Mouse (Mus musculus): ENCODE measurements at regions not wholly inside any gene's neighbourhood (a gene's known extent, or its start where the extent isn't known, plus 50 kb on each side); places are given as distances from the start of the nearest gene placed in this dataset.

GRCm38 (mm10) chr1:159034952-159035351 lies 54.7 kb upstream of the Pappa2 start:
- no peaks in the 10 kb centered on the region for H3K36me3 ChIP-seq (ENCODE audit: control insufficient read depth, insufficient read depth, low read length, poor library complexity, severe bottlenecking)
- H3K9me3 ChIP-seq (replicated peaks; ENCODE audit: control insufficient read depth, insufficient read depth, low read length, poor library complexity, severe bottlenecking): no peaks in the 10 kb centered on the region
- no peaks in the 10 kb centered on the region for H3K4me1 ChIP-seq (ENCODE audit: control insufficient read depth, insufficient read depth, low read length)
- H3K9ac ChIP-seq (ENCODE audit: low read depth, poor library complexity, severe bottlenecking): no peak overlapping the region
- no peaks in the 10 kb centered on the region for H3K27me3 ChIP-seq (ENCODE audit: control insufficient read depth, insufficient read depth, low read length, poor library complexity, severe bottlenecking)
- TF ChIP-seq EP300 (IDR thresholded peaks at IDR 0.05; ENCODE audit: insufficient read depth, low read depth, low read length) (no peak), POLR2A (IDR thresholded peaks at IDR 0.05; ENCODE audit: insufficient read depth, low read length) (no peak), CTCF (IDR thresholded peaks at IDR 0.05; ENCODE audit: low read depth, low read length) (no peak)
- H3K27ac ChIP-seq (ENCODE audit: insufficient read depth, low read length): no peak overlapping the region
- H3K4me3 ChIP-seq (ENCODE audit: low read depth, low read length): no peak overlapping the region

DNA sequence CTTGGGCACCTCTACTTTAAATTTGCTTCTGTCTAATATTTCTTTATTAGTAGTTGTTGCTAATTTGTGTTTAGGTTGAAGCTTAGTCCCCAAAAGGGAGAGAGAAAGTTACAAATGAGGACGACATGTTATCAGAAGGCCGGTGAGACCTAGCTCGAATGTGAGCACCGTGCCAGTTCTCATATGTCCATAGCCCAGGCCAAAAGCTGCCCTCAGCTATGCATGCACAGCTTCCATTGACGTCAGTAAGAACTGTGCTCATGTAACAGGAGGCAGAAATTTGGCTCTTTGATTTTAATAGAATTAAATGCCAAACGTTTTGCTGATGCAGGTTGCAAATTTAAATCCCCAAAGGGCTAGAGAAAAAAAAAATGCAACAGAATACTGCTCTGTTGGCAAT lies 56.1 kb upstream of the Pappa2 start:
- H3K9me3 ChIP-seq (replicated peaks; ENCODE audit: control insufficient read depth, insufficient read depth, low read length, poor library complexity, severe bottlenecking): no peaks in the 10 kb centered on the region
- H3K36me3 ChIP-seq (ENCODE audit: control insufficient read depth, insufficient read depth, low read length, poor library complexity, severe bottlenecking): no peaks in the 10 kb centered on the region
- H3K4me1 ChIP-seq (ENCODE audit: control insufficient read depth, insufficient read depth, low read length): no peaks in the 10 kb centered on the region
- no peak for TF ChIP-seq POLR2A (IDR thresholded peaks at IDR 0.05; ENCODE audit: insufficient read depth, low read length)
- no peak for TF ChIP-seq CTCF (IDR thresholded peaks at IDR 0.05; ENCODE audit: low read depth, low read length)
- TF ChIP-seq EP300 (IDR thresholded peaks at IDR 0.05; ENCODE audit: insufficient read depth, low read depth, low read length): no peak
- no peak overlapping the region for H3K9ac ChIP-seq (ENCODE audit: low read depth, poor library complexity, severe bottlenecking)
- no peak overlapping the region for H3K4me3 ChIP-seq (ENCODE audit: low read depth, low read length)
- H3K27me3 ChIP-seq (ENCODE audit: control insufficient read depth, insufficient read depth, low read length, poor library complexity, severe bottlenecking): no peaks in the 10 kb centered on the region
- no peak overlapping the region for H3K27ac ChIP-seq (ENCODE audit: insufficient read depth, low read length)

GRCm38 (mm10) chr1:159045870-159046385 lies 65.6 kb upstream of the Pappa2 start:
- no peaks in the 10 kb centered on the region for H3K9me3 ChIP-seq (replicated peaks; ENCODE audit: control insufficient read depth, insufficient read depth, low read length, poor library complexity, severe bottlenecking)
- no peaks in the 10 kb centered on the region for H3K4me1 ChIP-seq (ENCODE audit: control insufficient read depth, insufficient read depth, low read length)
- H3K4me3 ChIP-seq (ENCODE audit: low read depth, low read length): no peak overlapping the region
- H3K36me3 ChIP-seq (ENCODE audit: control insufficient read depth, insufficient read depth, low read length, poor library complexity, severe bottlenecking): no peaks in the 10 kb centered on the region
- no peak for TF ChIP-seq POLR2A (IDR thresholded peaks at IDR 0.05; ENCODE audit: insufficient read depth, low read length)
- TF ChIP-seq EP300 (IDR thresholded peaks at IDR 0.05; ENCODE audit: insufficient read depth, low read depth, low read length): no peak
- no peak for TF ChIP-seq CTCF (IDR thresholded peaks at IDR 0.05; ENCODE audit: low read depth, low read length)
- no peaks in the 10 kb centered on the region for H3K27me3 ChIP-seq (ENCODE audit: control insufficient read depth, insufficient read depth, low read length, poor library complexity, severe bottlenecking)
- H3K27ac ChIP-seq (ENCODE audit: insufficient read depth, low read length): no peak overlapping the region
- H3K9ac ChIP-seq (ENCODE audit: low read depth, poor library complexity, severe bottlenecking): no peak overlapping the region

- no peaks in the 10 kb centered on the region for H3K27me3 ChIP-seq (ENCODE audit: control insufficient read depth, insufficient read depth, low read length, poor library complexity, severe bottlenecking)
- H3K9me3 ChIP-seq (replicated peaks; ENCODE audit: control insufficient read depth, insufficient read depth, low read length, poor library complexity, severe bottlenecking): no peaks in the 10 kb centered on the region
- TF ChIP-seq POLR2A (IDR thresholded peaks at IDR 0.05; ENCODE audit: insufficient read depth, low read length) (no peak), CTCF (IDR thresholded peaks at IDR 0.05; ENCODE audit: low read depth, low read length) (no peak), EP300 (IDR thresholded peaks at IDR 0.05; ENCODE audit: insufficient read depth, low read depth, low read length) (no peak)
- H3K9ac ChIP-seq (ENCODE audit: low read depth, poor library complexity, severe bottlenecking): no peak overlapping the region
- H3K27ac ChIP-seq (ENCODE audit: insufficient read depth, low read length): no peak overlapping the region
- H3K4me3 ChIP-seq (ENCODE audit: low read depth, low read length): no peak overlapping the region
- no peaks in the 10 kb centered on the region for H3K4me1 ChIP-seq (ENCODE audit: control insufficient read depth, insufficient read depth, low read length)
- H3K36me3 ChIP-seq (ENCODE audit: control insufficient read depth, insufficient read depth, low read length, poor library complexity, severe bottlenecking): no peaks in the 10 kb centered on the region
Observed at GRCm38 (mm10) chr1:159065024-159065423, 84.7 kb upstream of the Pappa2 start.

GRCm38 (mm10) chr1:159099205-159099604 lies 118.9 kb upstream of the Pappa2 start:
- Histone ChIP-seq H3K27ac (ENCODE audit: insufficient read depth, low read length) (no peak overlapping the region), H3K4me3 (ENCODE audit: low read depth, low read length) (no peak overlapping the region), H3K36me3 (ENCODE audit: control insufficient read depth, insufficient read depth, low read length, poor library complexity, severe bottlenecking) (no peaks in the 10 kb centered on the region), H3K4me1 (ENCODE audit: control insufficient read depth, insufficient read depth, low read length) (no peaks in the 10 kb centered on the region), H3K9ac (ENCODE audit: low read depth, poor library complexity, severe bottlenecking) (no peak overlapping the region), H3K9me3 (replicated peaks; ENCODE audit: control insufficient read depth, insufficient read depth, low read length, poor library complexity, severe bottlenecking) (no peaks in the 10 kb centered on the region), H3K27me3 (ENCODE audit: control insufficient read depth, insufficient read depth, low read length, poor library complexity, severe bottlenecking) (no peaks in the 10 kb centered on the region)
- TF ChIP-seq EP300 (IDR thresholded peaks at IDR 0.05; ENCODE audit: insufficient read depth, low read depth, low read length) (no peak), CTCF (IDR thresholded peaks at IDR 0.05; ENCODE audit: low read depth, low read length) (no peak), POLR2A (IDR thresholded peaks at IDR 0.05; ENCODE audit: insufficient read depth, low read length) (no peak)

DNA sequence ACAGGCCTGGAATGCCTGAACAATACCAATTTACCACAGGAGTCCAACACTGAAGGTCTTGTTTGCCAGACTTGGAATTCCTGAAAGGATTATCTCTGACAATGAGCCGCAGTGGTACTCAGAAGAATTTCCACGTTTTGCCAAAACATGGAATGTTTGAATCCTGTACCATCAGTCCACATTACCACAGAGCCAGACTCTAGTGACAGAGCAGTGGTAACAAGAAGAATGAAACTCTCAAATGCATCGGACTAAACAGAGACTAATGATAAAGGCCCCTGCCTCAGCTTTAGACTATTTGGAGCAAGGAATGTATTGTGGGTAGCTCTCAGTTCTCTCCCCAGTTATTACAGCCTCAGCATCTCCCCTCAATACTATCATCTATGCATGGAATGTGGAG lies 109.9 kb upstream of the Cop1 start:
- H3K27me3 ChIP-seq (ENCODE audit: control insufficient read depth, insufficient read depth, low read length, poor library complexity, severe bottlenecking): no peaks in the 10 kb centered on the region
- no peak for TF ChIP-seq CTCF (IDR thresholded peaks at IDR 0.05; ENCODE audit: low read depth, low read length)
- TF ChIP-seq POLR2A (IDR thresholded peaks at IDR 0.05; ENCODE audit: insufficient read depth, low read length): no peak
- TF ChIP-seq EP300 (IDR thresholded peaks at IDR 0.05; ENCODE audit: insufficient read depth, low read depth, low read length): no peak
- no peak overlapping the region for H3K9ac ChIP-seq (ENCODE audit: low read depth, poor library complexity, severe bottlenecking)

More for the DNA sequence above, 109.9 kb upstream of the Cop1 start:
- Histone ChIP-seq H3K36me3 (ENCODE audit: control insufficient read depth, insufficient read depth, low read length, poor library complexity, severe bottlenecking) (no peaks in the 10 kb centered on the region), H3K27ac (ENCODE audit: insufficient read depth, low read length) (no peak overlapping the region), H3K4me1 (ENCODE audit: control insufficient read depth, insufficient read depth, low read length) (no peaks in the 10 kb centered on the region), H3K4me3 (ENCODE audit: low read depth, low read length) (no peak overlapping the region), H3K9me3 (replicated peaks; ENCODE audit: control insufficient read depth, insufficient read depth, low read length, poor library complexity, severe bottlenecking) (no peaks in the 10 kb centered on the region)
